Mouse (Mus musculus) cortical plate, adult 2 months (tissue): ENCODE data around the gene Slit1.
A peak's percentile ranks its signal among the peaks of the same experiment; 100 is the strongest.

Source experiments
- CTCF ChIP-seq: fragments of 200-500 bp; IDR thresholded peaks from 2 replicates; pipeline ENCODE4 v1.5.1; 2011; ENCODE audit warnings: mild to moderate bottlenecking, control low read depth, low read length; ENCODE audit not compliant: insufficient read depth; ENCODE audit errors: extremely low read depth
- POLR2A ChIP-seq: fragments of 200-500 bp; IDR thresholded peaks from 2 replicates; pipeline ENCODE4 v1.6.1; 2011; ENCODE audit warnings: mild to moderate bottlenecking, low read length, control low read depth; ENCODE audit not compliant: insufficient read depth; ENCODE audit errors: extremely low read depth

- TF ChIP-seq POLR2A (no peak), CTCF (0 out of 2 replicates have a peak, but pooled peaks have one; percentile 7)
Observed at GRCm38 (mm10) chr19:41686194-41686593, 57.3 kb downstream of the Slit1 start.
